Mouse (Mus musculus) gastrocnemius, postnatal 4 days (tissue): ENCODE results near the gene Slc4a11. TPM values are rescaled to one million over a fixed set of nuclear protein-coding genes. Genes with fewer than 3 reads are reported as not detected.
"Not testable (repeated sequence)": the region's sequence is repeated elsewhere in the genome, so short reads cannot be mapped to it uniquely, and the experiment has no call there.

ENCODE experiments used
- DNase-seq, 2 experiments: peaks; one replicate each; pipeline ENCODE4 v3.0.0; 2021 to 2022; ENCODE audit warnings: low spot score in 2 of 2, mixed read lengths in 2 of 2
- total RNA-seq, 2 experiments: library from RNA; stranded (reverse); gene quantifications; 2 replicates each; pipeline ENCODE4 v1.2.3; 2021

Slc4a11 gene
- total RNA-seq, 2 experiments from 2014 or later, result 0.23 to 0.32 TPM

- no peak for DNase-seq
Observed at GRCm38 (mm10) chr2:130679899-130680298, 17.4 kb downstream of the Slc4a11 start.

DNA sequence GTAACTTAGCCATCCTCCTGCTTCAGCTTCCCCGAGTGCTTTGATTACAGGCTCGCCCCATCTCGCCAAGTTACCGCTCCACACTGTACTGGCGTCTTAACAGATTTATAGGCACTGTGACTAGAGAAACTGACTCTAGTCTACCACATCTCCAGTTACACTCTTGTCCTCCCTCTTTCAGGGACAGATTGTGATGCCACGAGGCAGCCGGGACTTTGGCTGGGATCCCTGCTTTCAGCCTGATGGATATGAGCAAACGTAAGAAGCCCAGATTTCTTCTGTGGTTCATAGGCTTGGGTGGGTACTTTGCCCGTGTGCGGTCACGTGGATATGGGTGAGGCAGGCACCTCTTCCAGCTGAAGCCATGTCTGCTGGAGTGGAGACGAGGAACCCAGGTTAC, 18.2 kb downstream of the Slc4a11 start:
- no peak for DNase-seq

DNA sequence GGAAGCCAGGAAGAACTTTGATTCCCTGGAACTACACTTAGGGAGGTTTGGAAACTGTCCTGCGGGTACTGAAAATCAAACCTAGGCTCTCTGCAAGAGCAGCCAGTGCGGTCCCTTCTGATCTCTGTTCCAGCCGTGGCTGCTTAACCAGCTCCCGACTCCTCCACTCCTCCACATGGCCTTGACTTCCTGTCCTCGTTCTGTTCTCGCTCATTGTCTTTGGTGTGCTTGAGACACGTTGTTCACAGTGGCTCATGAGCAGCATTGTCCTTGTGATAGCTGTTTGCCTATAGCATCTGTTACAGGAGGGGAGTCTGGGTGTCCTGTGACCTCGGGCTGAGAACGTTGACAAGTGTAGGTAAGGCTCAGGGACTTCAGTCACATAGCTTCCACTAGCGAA, 20.1 kb downstream of the Slc4a11 start:
- DNase-seq, result no peak

- DNase-seq, result peak; percentile 72 to 85
Observed at GRCm38 (mm10) chr2:130667559-130667958, 29.8 kb downstream of the Slc4a11 start, which contains the start of gene Itpa. Itpa (plus strand) TSS chr2:130667610.

GRCm38 (mm10) chr2:130664102-130664701, 33.1 kb downstream of the Slc4a11 start, which contains the start of gene Ddrgk1:
Ddrgk1 (minus strand) TSS chr2:130664659.
- DNase-seq, result peak; percentile 83 to 92

- DNase-seq, result no peak
Observed at GRCm38 (mm10) chr2:130663342-130663741, 34.0 kb downstream of the Slc4a11 start.

- DNase-seq, result no peak
Observed at GRCm38 (mm10) chr2:130658530-130658929, 38.8 kb downstream of the Slc4a11 start.

DNA sequence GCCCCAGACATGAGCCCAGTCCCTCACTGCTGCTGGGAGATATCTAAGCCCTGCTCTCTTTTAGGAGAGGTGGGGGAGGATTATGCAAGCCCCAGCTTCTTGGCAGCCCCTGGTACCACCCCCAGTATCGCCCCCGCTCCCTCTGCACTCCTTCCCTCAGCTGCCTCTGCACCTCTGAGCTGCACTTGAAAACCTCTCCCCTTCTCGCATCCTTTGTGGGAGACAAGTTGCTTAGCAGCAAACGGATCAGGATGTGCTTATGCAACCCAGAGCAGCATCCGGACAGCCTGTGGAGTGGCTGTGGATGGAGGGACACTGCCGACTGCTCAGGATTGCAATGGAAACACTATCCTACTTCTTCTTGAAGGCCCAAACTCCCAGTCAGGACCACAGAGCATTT, 39.8 kb downstream of the Slc4a11 start:
- no peak for DNase-seq

DNA sequence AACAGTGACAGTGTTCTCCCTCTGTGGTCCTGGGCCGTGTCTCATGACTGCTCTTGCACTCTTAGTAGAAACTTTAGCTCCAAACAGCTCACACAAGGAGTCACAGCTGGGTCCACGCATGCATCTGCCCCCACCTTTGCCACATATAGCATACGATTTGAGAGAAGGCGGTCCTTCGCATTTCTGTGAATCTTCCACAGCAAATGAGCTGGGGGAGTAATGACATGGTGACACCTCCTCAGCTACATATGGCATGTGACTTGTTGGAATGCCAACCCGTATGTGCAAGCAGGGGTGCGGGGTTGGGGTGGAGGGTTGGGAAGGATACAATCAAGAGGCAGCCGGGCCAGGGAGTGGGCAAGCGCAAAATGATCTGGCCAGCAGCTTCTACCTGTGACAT, 40.8 kb downstream of the Slc4a11 start:
- DNase-seq, result no peak

- no peak for DNase-seq
Observed at GRCm38 (mm10) chr2:130655660-130656339, 41.5 kb downstream of the Slc4a11 start.

DNA sequence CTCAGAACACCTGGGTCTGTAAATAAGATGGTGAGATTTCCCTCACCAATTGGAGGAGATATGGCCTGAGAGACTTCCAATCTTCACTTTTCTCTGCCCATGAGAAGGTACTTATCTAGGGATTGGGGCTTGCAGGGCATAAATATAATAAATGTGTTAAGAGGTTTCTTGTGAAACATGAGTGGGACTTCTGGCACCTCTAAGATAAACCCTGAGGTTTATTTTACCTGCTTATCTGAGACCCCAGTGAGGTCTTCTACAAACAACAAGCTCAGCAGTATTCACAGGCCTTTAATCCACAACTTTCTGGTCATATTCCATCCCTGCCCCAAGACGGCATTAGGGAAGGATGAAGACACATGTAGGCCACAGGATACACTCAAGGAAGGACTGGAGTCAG, 43.6 kb downstream of the Slc4a11 start:
- no peak for DNase-seq

DNA sequence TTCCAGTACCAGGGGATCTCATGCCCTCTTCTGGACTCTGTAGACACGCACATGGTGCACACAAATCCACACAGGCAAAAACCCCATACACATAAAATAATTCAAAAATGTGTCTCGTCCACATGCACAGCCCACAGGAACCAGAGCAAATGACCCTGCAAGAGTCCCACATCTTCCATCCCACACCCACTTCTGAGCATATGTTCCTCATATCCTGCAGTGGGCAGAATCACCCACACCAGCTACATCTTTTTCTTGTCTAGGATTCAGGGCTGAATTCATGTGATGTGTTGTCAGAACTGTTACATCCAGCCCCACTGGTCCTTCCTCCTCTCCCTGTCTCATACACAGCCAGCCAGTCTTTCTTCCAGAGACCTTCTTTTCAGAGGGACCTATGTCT, 44.0 kb downstream of the Slc4a11 start:
- no peak for DNase-seq

- DNase-seq, result not testable (repeated sequence)
Observed at GRCm38 (mm10) chr2:130649028-130649427, 48.3 kb downstream of the Slc4a11 start.

DNA sequence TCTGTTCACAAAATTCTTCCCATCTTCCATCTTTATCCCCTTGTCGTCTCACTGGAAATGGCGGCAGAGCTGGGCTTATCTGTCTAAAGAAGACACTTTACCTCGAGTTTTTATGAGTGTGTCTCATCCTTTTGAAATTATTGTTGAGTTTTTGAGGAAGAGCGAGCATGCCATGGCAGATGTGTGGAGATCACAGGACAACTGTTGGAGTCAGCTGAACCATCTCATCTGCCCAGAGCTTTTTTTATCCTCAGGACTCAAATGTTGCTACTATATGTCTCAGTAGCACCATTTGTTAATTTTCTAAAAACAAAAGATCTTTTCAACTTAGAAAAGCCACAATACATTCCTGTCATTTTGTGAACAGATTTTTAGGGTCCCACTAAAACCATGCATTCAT, 52.1 kb downstream of the Slc4a11 start:
- DNase-seq, result no peak

- DNase-seq, result peak; percentile 95 to 97
Observed at GRCm38 (mm10) chr2:130642684-130643369, 54.5 kb downstream of the Slc4a11 start, which contains the start of gene Lzts3. Lzts3 (minus strand) TSS chr2:130642803.

- DNase-seq, result no peak
Observed at GRCm38 (mm10) chr2:130642197-130642660, 55.1 kb downstream of the Slc4a11 start.

DNA sequence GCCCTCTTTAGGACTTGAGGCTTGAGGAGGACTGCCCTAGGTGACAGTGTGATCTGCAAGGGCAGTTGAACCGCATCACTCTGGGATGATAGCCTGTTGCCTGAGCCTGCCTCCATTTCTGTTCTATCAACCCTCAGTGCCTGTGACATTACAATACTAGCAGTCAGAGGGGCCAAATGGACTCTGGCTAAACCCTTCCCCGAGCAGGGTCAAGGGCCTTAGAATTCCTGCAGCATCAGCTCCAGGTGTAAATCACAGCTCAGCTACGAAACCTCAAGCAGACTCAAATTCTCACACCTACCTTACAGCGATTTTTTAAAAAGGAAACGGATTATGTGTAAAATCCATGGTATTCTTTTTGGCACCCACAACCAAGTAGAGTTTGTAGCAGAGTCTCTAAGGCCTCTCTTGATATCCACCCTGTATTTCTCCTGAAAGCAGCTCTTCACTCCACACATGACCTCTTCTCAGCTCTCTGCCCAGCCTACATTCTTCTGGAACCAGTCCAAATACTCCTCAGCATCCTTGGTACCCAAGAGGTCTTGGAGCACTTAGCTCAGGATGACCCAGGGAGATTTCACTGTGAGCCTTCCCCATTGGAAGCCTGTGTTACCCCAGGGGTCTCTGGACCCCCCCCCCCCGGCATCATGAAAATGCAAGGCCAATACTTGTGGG, 55.8 kb downstream of the Slc4a11 start:
- no peak for DNase-seq

GRCm38 (mm10) chr2:130639276-130639675, 58.0 kb downstream of the Slc4a11 start:
- no peak for DNase-seq

- no peak for DNase-seq
Observed at GRCm38 (mm10) chr2:130638101-130638611, 59.2 kb downstream of the Slc4a11 start.

DNA sequence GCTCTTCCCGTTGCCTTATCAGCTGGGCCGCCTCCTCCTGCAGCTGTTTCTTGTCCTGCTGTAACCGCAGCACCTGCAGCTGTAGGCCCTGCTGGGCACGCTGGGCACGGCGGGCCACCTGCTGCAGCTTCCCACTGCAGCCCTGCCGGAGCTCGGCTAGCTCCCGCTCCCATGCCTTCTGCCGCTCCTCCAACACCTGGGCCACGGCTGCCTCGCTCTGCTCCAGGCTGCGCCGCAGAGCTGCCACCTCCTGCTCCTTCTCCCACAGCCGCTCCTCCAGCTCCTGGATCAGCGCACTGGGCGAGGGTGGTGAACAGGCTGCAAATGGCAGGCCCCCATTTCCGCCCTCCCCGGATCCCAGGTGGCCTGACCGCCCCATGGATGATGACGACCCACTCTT, 61.5 kb downstream of the Slc4a11 start:
- DNase-seq, result no peak

DNA sequence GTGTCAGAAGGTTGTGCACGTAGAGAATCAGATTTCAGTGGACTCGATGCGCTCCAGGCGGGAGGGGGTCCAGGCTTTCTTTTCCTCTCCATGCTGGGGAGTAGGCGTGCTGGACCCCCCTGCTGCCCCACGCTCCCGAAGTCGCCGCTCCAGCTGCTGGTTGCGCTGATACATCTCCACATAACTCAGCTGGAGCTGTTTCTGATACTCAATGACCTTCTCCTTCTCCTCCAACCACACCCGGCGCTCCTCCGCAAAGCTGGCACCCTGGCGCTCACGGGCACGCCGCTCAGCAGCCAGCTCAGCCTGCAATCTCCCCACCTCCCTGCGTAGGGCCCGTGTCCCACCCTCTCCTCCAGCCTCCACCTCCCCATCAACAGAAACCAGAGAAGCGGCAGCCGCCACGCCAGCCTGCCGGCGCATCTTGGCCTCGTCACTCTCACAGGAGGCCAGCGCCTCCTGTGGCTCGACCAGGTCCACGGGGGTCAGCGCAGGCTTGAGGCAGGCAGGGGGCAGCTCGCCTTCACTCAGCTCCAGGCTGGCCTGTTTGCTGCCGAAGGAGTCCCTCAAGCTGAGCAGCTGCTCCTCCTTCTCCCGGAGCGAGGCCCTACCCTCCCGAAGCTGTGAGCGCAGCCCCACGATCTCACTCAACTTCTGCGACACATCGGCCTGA, 62.4 kb downstream of the Slc4a11 start:
- peak in 1 of 2 experiments; percentile 33 for DNase-seq
